Mouse (Mus musculus): ENCODE measurements around the gene Serf2. TPM values are rescaled to one million over a fixed set of nuclear protein-coding genes. Genes with fewer than 3 reads are reported as not detected.
A peak's percentile ranks its signal among the peaks of the same experiment; 100 is the strongest.
"Not testable (repeated sequence)": the region's sequence is repeated elsewhere in the genome, so short reads cannot be mapped to it uniquely, and the experiment has no call there.

Serf2 gene
- polyA plus RNA-seq, 1 experiment from 2014 or later, result 495 TPM

DNA sequence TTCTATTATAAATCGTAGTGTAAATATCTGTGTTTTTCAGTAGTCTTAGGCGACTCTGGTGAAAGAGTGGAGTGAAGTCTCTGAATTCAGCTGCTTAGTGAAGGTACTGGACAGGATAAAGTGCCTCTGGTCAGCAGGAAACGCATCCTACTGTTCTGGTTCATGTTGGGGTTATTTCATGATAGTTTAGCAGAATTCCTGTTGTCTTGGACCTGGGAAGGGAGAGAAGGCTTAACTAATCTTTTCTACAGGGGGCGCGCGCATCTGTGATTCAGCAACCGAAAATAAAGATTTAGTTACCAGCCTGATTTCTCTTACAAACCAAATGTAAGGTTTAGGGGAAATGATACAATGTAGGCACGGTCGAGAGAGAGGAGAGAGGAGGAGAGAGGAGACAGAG is 859 bp upstream of the Serf2 start:
- Histone ChIP-seq H3K4me3 (peak overlapping the region; percentile 99), H3K27me3 (no peaks in the 10 kb centered on the region), H3K4me1 (peaks cover 23% of the 10 kb centered on the region), H3K36me3 (peaks cover 14% of the 10 kb centered on the region), H3K9me3 (no peaks in the 10 kb centered on the region), H3K4me2 (replicated peaks) (peak overlapping the region; percentile 96), H3K27ac (peak overlapping the region; percentile 97), H3K9ac (peak overlapping the region; percentile 44)
- no peak for ATAC-seq (ENCODE audit: insufficient number of reproducible peaks, insufficient read depth, low FRiP score, low TSS enrichment)
- WGBS, result 16% methylated on average over 9 of the region's 9 CpGs

DNA sequence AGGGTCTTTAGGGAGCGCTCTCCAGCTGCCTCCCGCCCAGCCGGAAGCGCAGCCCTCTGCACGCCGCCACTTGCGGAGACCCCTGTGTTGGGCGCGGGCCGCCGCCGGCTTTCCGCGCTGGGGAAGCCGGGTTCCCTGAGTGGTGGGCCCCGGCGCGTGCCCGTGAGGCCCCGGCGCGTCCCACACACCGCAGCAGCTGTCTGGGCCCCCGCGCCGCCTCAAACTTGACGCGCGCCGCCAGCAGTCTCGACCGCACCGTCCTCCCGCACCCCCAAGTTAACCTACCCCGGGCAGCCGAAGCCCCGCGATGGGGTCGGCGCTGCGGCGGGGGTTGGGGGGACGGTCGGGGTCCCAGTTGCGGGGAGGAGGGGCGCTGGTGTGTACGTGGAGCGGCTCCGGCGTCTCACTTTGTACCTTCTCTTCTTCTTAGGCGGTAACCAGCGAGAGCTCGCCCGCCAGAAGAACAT is 583 bp downstream of the Serf2 start:
- WGBS, result under 1% methylated on average over 54 of the region's 54 CpGs
- H3K36me3 ChIP-seq, result peaks cover 24% of the 10 kb centered on the region
- H3K4me1 ChIP-seq, result peaks cover 22% of the 10 kb centered on the region
- peak overlapping the region; percentile 96 for H3K4me2 ChIP-seq (replicated peaks)
- no peaks in the 10 kb centered on the region for H3K27me3 ChIP-seq
- H3K9ac ChIP-seq, result peak overlapping the region; percentile 97
- no peaks in the 10 kb centered on the region for H3K9me3 ChIP-seq
- H3K27ac ChIP-seq, result peak overlapping the region; percentile 97
- H3K4me3 ChIP-seq, result peak overlapping the region; percentile 99
- peak; percentile 72 for ATAC-seq (ENCODE audit: insufficient number of reproducible peaks, insufficient read depth, low FRiP score, low TSS enrichment)

DNA sequence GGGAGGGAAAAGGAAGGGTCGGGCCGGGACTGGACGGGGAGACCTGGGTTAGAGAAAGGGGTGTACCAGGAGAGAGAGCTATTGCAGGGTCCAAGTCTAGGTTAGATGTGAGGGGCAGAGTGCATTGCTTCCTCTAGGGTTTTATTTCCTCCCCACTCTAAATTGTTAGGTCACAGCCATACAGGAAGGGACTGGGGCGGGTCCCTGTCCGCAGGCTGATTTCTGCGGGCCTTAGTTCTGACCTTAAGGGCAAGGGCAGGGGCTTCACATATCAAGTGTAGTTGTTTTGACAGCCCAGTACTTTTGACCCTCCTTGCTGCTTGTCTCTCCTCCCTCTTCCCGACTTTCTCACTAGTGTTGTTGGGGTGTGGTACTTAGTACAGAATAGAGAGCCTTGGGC is 1.1 kb downstream of the Serf2 start:
- Histone ChIP-seq H3K9me3 (no peaks in the 10 kb centered on the region), H3K27ac (peak overlapping the region; percentile 97), H3K27me3 (no peaks in the 10 kb centered on the region), H3K9ac (peak overlapping the region; percentile 97), H3K4me1 (peaks cover 22% of the 10 kb centered on the region), H3K4me3 (peak overlapping the region; percentile 99), H3K4me2 (replicated peaks) (peak overlapping the region; percentile 96), H3K36me3 (peaks cover 24% of the 10 kb centered on the region)
- 0 out of 2 replicates have a peak, but pooled peaks have one; percentile 4 for ATAC-seq (ENCODE audit: insufficient number of reproducible peaks, insufficient read depth, low FRiP score, low TSS enrichment)
- 3% methylated on average over 7 of the region's 7 CpGs for WGBS

DNA sequence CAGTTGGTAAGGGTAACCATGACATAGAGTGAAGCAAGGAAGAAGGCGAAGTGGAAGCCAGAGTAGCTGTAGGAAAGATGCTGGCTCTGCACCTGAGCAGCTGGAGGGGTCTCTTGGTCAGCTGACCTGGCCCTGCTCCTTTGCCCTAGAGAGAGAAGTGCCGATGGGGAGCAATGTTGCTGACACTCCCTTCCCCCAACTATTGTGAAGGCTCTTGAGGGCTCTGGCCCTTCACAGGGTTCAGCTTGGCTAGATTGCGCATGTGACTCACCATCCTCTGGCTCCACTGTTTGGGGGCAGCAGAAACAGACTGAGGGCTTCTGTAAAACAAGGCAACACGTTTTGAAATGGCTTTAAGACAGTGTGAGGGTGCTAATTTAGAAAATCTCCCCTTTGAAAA is 3.4 kb downstream of the Serf2 start:
- 88% methylated on average over 4 of the region's 4 CpGs for WGBS
- Histone ChIP-seq H3K4me3 (no peak overlapping the region), H3K36me3 (peaks cover 24% of the 10 kb centered on the region)

DNA sequence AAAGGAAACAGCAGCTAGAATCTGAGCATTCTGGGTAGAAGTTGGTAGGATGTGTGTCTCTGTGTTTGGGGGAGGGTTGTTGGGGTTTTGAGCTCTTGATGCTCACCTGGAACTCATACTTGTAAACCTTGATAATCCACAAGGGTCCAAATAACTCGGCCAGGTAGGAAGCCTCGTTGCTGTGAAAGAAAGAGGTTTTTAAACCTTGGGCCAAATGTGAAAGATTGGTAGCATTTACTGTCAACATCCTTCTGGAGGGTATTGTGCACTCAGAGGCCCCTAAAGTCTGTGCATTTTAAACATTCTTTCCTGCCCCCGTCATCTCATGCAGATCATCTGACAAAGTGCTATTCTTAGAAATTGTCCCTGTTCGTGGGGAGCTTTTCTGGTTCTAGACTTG is 4.0 kb downstream of the Serf2 start, which contains the start of gene Hypk:
Hypk (plus strand) TSS at position 301 of the 400 bp plus-strand sequence.
- no peak for ATAC-seq (ENCODE audit: insufficient number of reproducible peaks, insufficient read depth, low FRiP score, low TSS enrichment)

More for the DNA sequence above, 3.4 kb downstream of the Serf2 start:
- no peak for ATAC-seq (ENCODE audit: insufficient number of reproducible peaks, insufficient read depth, low FRiP score, low TSS enrichment)
- H3K27me3 ChIP-seq, result no peaks in the 10 kb centered on the region
- peaks cover 28% of the 10 kb centered on the region for H3K4me1 ChIP-seq
- H3K27ac ChIP-seq, result no peak overlapping the region
- H3K9me3 ChIP-seq, result no peaks in the 10 kb centered on the region
- H3K9ac ChIP-seq, result no peak overlapping the region
- no peak overlapping the region for H3K4me2 ChIP-seq (replicated peaks)

DNA sequence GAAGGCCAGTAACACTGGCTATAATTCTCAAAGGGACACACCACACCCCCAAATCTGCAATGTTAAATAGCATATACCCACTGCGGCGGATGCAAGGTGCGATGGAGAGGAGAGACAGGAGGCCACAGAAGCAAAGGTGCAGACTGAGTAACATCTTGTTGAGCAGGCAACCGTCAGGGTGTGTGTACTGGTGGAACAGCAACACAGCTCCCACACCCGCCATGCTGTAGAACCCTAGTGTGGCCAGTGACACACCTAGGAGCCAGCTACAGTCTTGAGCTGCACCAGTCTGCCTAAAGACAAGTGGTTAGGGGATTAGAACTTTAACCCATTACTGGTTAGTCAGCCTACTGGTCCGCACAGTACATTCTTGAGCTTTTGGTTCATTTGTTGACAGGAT is 4.9 kb downstream of the Serf2 start:
- H3K9ac ChIP-seq, result no peak overlapping the region
- no peak for ATAC-seq (ENCODE audit: insufficient number of reproducible peaks, insufficient read depth, low FRiP score, low TSS enrichment)
- H3K36me3 ChIP-seq, result peaks cover 27% of the 10 kb centered on the region
- no peak overlapping the region for H3K4me2 ChIP-seq (replicated peaks)
- no peaks in the 10 kb centered on the region for H3K27me3 ChIP-seq
- H3K9me3 ChIP-seq, result no peaks in the 10 kb centered on the region
- WGBS, result 88% methylated on average over 6 of the region's 6 CpGs
- H3K4me1 ChIP-seq, result peaks cover 29% of the 10 kb centered on the region
- H3K4me3 ChIP-seq, result no peak overlapping the region
- H3K27ac ChIP-seq, result no peak overlapping the region

More for the DNA sequence above, 4.0 kb downstream of the Serf2 start, which contains the start of gene Hypk:
- H3K36me3 ChIP-seq, result peaks cover 24% of the 10 kb centered on the region
- H3K9me3 ChIP-seq, result no peaks in the 10 kb centered on the region
- H3K27me3 ChIP-seq, result no peaks in the 10 kb centered on the region
- peaks cover 29% of the 10 kb centered on the region for H3K4me1 ChIP-seq
- no peak within 1 kb of the TSS for H3K27ac ChIP-seq
- H3K4me2 ChIP-seq (replicated peaks), result no peak within 1 kb of the TSS
- 79% methylated on average over 4 of the region's 4 CpGs for WGBS
- no peak within 1 kb of the TSS for H3K4me3 ChIP-seq
- no peak within 1 kb of the TSS for H3K9ac ChIP-seq

DNA sequence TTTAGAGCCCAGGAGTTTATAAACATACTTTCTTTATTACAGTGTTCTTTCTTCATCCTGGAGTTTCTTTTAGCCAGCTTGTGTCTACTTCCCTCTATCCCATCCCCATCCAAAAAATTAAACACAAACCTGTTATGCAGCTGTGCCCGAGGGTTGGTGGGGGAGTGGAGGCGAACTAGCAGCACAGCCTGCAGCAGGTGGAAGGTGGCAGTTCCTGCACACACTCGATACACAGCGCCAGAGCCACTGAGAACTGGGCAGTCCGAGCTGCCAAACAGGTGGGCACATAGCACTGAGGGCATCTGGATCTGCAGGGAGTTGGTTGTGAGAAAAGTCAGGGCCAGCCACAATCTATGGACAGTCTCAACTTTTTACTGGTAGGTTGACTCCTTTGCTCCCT is 6.5 kb downstream of the Serf2 start:
- H3K4me2 ChIP-seq (replicated peaks), result no peak overlapping the region
- ATAC-seq (ENCODE audit: insufficient number of reproducible peaks, insufficient read depth, low FRiP score, low TSS enrichment), result no peak
- WGBS, result 85% methylated on average over 5 of the region's 5 CpGs
- H3K27me3 ChIP-seq, result no peaks in the 10 kb centered on the region
- H3K27ac ChIP-seq, result no peak overlapping the region
- peaks cover 24% of the 10 kb centered on the region for H3K4me1 ChIP-seq
- no peaks in the 10 kb centered on the region for H3K9me3 ChIP-seq
- H3K9ac ChIP-seq, result no peak overlapping the region
- H3K4me3 ChIP-seq, result no peak overlapping the region
- peaks cover 38% of the 10 kb centered on the region for H3K36me3 ChIP-seq

DNA sequence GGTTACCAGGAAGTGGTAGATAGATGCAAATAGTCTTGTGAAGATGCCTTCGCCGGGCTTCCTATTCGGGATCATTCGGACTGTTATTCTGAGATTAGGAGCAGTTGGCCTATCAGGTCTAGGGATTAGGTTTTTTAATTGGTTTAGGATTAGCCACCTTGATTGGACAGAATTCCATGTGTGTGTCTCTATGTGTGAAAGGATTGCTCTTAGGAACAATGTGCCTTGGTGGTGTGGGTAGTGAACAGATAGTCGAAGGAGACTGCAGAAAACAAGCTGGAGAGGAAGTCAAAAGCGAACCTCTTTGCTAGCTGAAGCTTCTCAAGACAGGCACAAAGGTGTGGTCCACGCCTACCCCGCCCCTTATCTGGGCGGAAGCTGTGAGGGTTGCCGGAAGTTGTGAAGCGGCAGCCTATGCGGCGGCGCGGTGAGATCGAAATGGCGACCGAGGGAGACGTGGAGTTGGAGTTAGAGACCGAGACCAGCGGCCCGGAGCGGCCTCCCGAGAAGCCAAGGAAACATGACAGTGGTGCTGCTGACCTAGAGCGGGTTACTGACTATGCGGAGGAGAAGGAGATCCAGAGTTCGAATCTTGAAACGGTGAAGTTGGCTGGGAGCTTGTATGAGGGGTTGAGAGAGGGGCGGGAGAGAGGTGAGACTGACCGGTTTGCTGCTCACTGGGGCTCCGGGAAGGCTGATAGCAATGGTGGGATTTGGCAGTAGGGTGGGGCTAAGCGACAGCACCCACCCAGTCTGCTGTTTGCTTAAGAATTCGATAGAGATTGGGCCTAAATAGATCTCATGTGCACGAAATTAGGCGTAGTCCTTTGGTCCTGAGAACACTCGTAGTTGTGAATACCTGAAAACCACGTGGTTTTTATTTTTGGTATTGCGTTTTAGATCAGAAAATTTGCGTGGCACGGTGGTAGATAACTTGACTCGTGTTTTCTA is 8.0 kb downstream of the Serf2 start, which contains the start of gene Serinc4:
Serinc4 (minus strand) TSS at position 90 of the 951 bp plus-strand sequence.
- peak within 1 kb of the TSS; percentile 74 for H3K27ac ChIP-seq
- no peaks in the 10 kb centered on the region for H3K9me3 ChIP-seq
- H3K27me3 ChIP-seq, result no peaks in the 10 kb centered on the region
- WGBS, result 4% methylated on average over 41 of the region's 41 CpGs
- H3K36me3 ChIP-seq, result peaks cover 36% of the 10 kb centered on the region
- peak within 1 kb of the TSS; percentile 75 for H3K4me3 ChIP-seq
- ATAC-seq (ENCODE audit: insufficient number of reproducible peaks, insufficient read depth, low FRiP score, low TSS enrichment), result peak; percentile 82; the same call in 1 of the 2 replicates
- H3K4me2 ChIP-seq (replicated peaks), result peak within 1 kb of the TSS; percentile 51
- peaks cover 15% of the 10 kb centered on the region; the same call in 1 of the 2 replicates for H3K4me1 ChIP-seq
- peak within 1 kb of the TSS; percentile 71 for H3K9ac ChIP-seq

DNA sequence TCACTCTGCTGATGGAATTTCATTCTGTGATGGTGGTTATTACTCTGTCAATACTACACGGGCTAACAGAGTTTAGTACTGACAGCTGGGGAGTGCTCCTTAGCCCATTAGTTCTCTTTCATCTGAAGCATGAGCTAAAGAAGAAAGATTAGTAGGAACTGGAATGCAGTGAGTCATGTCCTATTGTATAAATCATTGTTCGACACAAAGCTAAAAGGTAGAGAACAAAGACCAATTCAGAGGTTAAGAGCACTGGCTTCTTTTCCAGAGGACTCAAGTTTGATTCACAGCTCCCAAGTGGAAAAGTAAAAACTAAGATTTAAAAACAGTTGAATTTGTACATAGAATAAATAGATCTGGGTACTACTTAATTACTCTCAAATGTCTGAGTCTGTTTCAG is 11.1 kb downstream of the Serf2 start:
- no peak overlapping the region for H3K4me3 ChIP-seq
- no peak overlapping the region for H3K27ac ChIP-seq
- ATAC-seq (ENCODE audit: insufficient number of reproducible peaks, insufficient read depth, low FRiP score, low TSS enrichment), result no peak
- H3K4me2 ChIP-seq (replicated peaks), result no peak overlapping the region
- H3K9ac ChIP-seq, result no peak overlapping the region
- H3K27me3 ChIP-seq, result no peaks in the 10 kb centered on the region
- peaks cover 10% of the 10 kb centered on the region; the same call in 1 of the 2 replicates for H3K4me1 ChIP-seq
- peaks cover 14% of the 10 kb centered on the region for H3K36me3 ChIP-seq
- H3K9me3 ChIP-seq, result no peaks in the 10 kb centered on the region
- WGBS, result 78% methylated on average over 2 of the region's 2 CpGs

DNA sequence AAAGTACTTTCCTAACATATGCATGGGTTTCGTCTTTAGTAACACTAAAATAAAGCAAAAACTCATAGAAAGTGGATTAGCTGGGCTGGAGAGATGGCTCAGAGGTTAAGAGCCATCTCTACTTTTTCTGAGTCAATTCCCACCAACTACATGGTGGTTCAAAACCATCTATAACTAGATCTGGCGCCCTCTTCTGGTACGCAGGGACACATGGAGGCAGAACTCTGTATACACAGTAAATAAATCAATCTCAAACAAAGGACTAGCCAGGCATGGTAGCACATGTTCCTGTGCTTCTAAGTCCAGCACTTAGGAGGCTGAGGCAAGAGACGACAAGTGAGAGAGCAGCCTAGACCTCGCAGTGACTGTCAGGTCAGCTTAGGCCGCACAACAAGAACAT is 20.0 kb downstream of the Serf2 start:
- H3K4me1 ChIP-seq; ATAC-seq (ENCODE audit: insufficient number of reproducible peaks, insufficient read depth, low FRiP score, low TSS enrichment); H3K4me2 ChIP-seq (replicated peaks); H3K9me3 ChIP-seq; H3K27ac ChIP-seq; H3K27me3 ChIP-seq; H3K36me3 ChIP-seq; H3K9ac ChIP-seq; H3K4me3 ChIP-seq: not testable (repeated sequence)
- WGBS, result 97% methylated on average over 3 of the region's 6 CpGs

DNA sequence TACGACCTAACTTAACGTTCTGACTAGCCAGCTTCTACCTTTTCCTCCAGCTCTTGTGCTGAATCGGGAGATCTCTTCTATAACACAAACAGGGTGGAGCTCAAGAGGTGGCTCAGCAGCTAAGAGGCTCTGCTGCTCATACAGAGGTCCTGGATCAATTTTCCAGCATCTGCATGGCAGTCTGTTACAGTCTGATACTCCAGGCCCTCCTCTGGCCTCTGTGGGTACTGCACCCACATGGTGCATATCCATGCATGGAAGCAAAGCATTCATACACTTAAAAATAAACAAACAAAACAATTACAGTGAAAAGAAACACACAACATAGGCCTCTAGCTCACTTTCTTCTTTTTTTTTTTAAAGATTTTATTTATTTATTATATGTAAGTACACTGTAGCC is 23.8 kb downstream of the Serf2 start:
- not testable (repeated sequence) for H3K36me3 ChIP-seq; H3K4me3 ChIP-seq; H3K4me1 ChIP-seq; H3K27me3 ChIP-seq; H3K27ac ChIP-seq; ATAC-seq (ENCODE audit: insufficient number of reproducible peaks, insufficient read depth, low FRiP score, low TSS enrichment); H3K9ac ChIP-seq; H3K9me3 ChIP-seq
- H3K4me2 ChIP-seq (replicated peaks), result peak overlapping the region; percentile 69
- 94% methylated on average over 3 of the region's 3 CpGs for WGBS

Data from embryonic facial prominence, embryonic 12.5 days (tissue).